ENCODE assay signal across 8 mouse cellular contexts in the genomic region with DNA sequence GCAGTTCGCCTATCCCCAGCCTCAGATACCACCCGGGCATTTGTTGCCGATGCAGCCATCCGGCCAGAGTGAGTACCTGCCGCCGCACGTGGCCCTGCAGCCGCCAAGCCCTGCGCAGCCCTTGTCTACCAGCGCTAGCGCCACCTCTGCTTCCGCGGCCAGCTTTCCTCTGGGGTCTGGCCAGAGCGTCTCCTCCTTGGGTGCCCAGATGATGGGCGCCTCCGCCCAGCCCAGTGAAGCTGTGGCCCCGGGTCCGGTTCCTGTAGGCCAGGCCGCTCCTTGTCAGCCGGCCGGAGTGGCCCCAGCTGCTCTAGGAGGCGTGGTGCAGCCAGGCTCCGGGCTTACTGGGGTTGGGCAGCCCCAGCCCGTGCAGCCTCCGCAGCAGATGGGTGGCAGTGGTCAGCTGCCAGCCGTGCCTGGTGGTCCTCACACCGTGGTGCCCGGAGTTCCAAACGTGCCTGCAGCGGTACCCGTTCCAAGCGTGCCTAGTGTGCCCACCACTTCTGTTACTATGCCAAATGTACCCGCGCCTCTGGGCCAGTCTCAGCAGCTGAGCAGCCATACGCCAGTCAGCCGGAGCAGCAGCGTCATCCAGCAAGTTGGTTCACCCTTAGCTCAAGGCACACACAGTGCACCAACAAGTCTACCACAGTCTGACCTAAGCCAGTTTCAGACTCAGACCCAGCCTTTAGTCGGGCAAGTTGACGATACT. TPM values are rescaled to one million over a fixed set of nuclear protein-coding genes. Genes with fewer than 3 reads are reported as not detected.
DNase-seq lines count a peak whose midpoint lies in the region; ATAC-seq and TF ChIP-seq lines count a peak whose summit lies in the region.

No protein-coding gene starts in this region.

- no peaks in the 10 kb centered on the region for H3K36me3 ChIP-seq in hindbrain, postnatal 0 days (ENCODE audit: insufficient read depth, low read length)

- peak overlapping the region; percentile 96 for H3K4me3 ChIP-seq in gastrocnemius, adult 2 months
- H3K4me3 ChIP-seq in hindbrain, postnatal 0 days (ENCODE audit: low read length) = peak overlapping the region; percentile 89

- no peaks in the 10 kb centered on the region for H3K27me3 ChIP-seq in hindbrain, postnatal 0 days (ENCODE audit: insufficient read depth, low read length)

- intact Hi-C loops in gastrocnemius, adult 2 months (cut with DNase I) = loop anchor here (2.0 to 10.0 kb wide), 6 partner anchors 72 to 572 kb away; a partner anchor contains a TSS
- intact Hi-C loops in left cerebral cortex, postnatal 14 days (cut with DNase I) = loop anchor here (5.0 kb wide), 3 partner anchors 75 to 570 kb away; a partner anchor contains a TSS

- peak overlapping the region; percentile 100 for H3K9ac ChIP-seq in hindbrain, postnatal 0 days (replicated peaks; ENCODE audit: low read length)

- peak; percentile 37 for DNase-seq in ZHBTc4 (ENCODE audit: low read depth, low spot score)
- DNase-seq in gastrocnemius, adult 2 months = peak; percentile 73
- peak; percentile 70 for DNase-seq in hindbrain, postnatal 0 days (ENCODE audit: low spot score)
- DNase-seq in left cerebral cortex, postnatal 14 days (ENCODE audit: low spot score in 2 of 2) = peak; percentile 49 to 52
- DNase-seq in right cerebral cortex, adult 2 months (ENCODE audit: low spot score in 2 of 2) = peak; percentile 36 to 52
- peak; percentile 28 for DNase-seq in urinary bladder, postnatal 25 days (ENCODE audit: low spot score)

- peak overlapping the region; percentile 99 for H3K27ac ChIP-seq in gastrocnemius, adult 2 months
- peak overlapping the region; percentile 99 for H3K27ac ChIP-seq in hindbrain, postnatal 0 days

- under 1% methylated on average over 39 of the region's 39 CpGs for WGBS in hindbrain, postnatal 0 days

- peak overlapping the region; percentile 94 for H3K4me2 ChIP-seq in hindbrain, postnatal 0 days (ENCODE audit: low read depth, low read length)

- TF ChIP-seq CTCF in gastrocnemius, adult 2 months (IDR thresholded peaks at IDR 0.05) = no peak
- TF ChIP-seq CTCF in hindbrain, postnatal 0 days (IDR thresholded peaks at IDR 0.05; ENCODE audit: low read depth) = no peak

- no peaks in the 10 kb centered on the region for H3K9me3 ChIP-seq in hindbrain, postnatal 0 days (ENCODE audit: low read length)

- ATAC-seq in common myeloid progenitor, adult 5-6 weeks (replicated peaks; ENCODE audit: low read depth, poor library complexity, severe bottlenecking) = peak; percentile 15
- ATAC-seq in hindbrain, postnatal 0 days = peak; percentile 53
- peak; percentile 27 for ATAC-seq in megakaryocyte progenitor cell, adult 5-6 weeks (replicated peaks; ENCODE audit: poor library complexity)

- H3K4me1 ChIP-seq in hindbrain, postnatal 0 days (ENCODE audit: insufficient read depth, low read length) = peaks cover 12% of the 10 kb centered on the region

RNA-seq across cellular contexts. Expression of a gene that starts 2.4 kb away (rescaled TPM):
- 20.0 and 20.1 TPM in 2 replicates for total RNA-seq in common myeloid progenitor, adult 5-6 weeks (2017)
- total RNA-seq in gastrocnemius, adult 2 months (2021) = 10 to 100 TPM; 22.6 to 22.9 TPM
- 39.0 and 40.4 TPM in 2 replicates for total RNA-seq in hindbrain, postnatal 0 days (2014; rRNA removed)
- polyA plus RNA-seq in hindbrain, postnatal 0 days (2015; fragmentation: Nextera tagmentation; extraction: Ambion mirVana) = 10.3 and 10.4 TPM in 2 replicates
- total RNA-seq in left cerebral cortex, postnatal 14 days (2021) = 10 to 100 TPM; 34.7 to 35.6 TPM
- 15.8 and 17.3 TPM in 2 replicates for total RNA-seq in megakaryocyte progenitor cell, adult 5-6 weeks (2015)
- 8.5 and 11.4 TPM in 2 replicates for total RNA-seq in megakaryocyte progenitor cell, adult 5-6 weeks (2017)

Comparison
In these comparisons a context has a peak if more than half of its experiments do, and no peak if none do; other contexts are left out.
1. Peak in every context shown above with its lines: DNase-seq, ATAC-seq, H3K4me3 ChIP-seq and H3K27ac ChIP-seq.